Mouse (Mus musculus) T-cell, adult 2 months (primary cell): ENCODE data around the gene Tle4.

ENCODE experiments used
- DNase-seq: peaks from one replicate; pipeline ENCODE4 v3.0.0; 2022; ENCODE audit warnings: low spot score

The Tle4 gene

GRCm38 (mm10) chr19:14520098-14520802 lies 77.6 kb downstream of the Tle4 start:
- no peak for DNase-seq

GRCm38 (mm10) chr19:14519186-14519585 lies 78.7 kb downstream of the Tle4 start:
- DNase-seq, result no peak

- no peak for DNase-seq
Observed at GRCm38 (mm10) chr19:14518438-14519044, 79.3 kb downstream of the Tle4 start.

- DNase-seq, result no peak
Observed at GRCm38 (mm10) chr19:14516420-14516819, 81.4 kb downstream of the Tle4 start.

- no peak for DNase-seq
Observed at GRCm38 (mm10) chr19:14508819-14509218, 89.0 kb downstream of the Tle4 start.

GRCm38 (mm10) chr19:14507911-14508310 lies 89.9 kb downstream of the Tle4 start:
- DNase-seq, result no peak

GRCm38 (mm10) chr19:14506875-14507670 lies 90.8 kb downstream of the Tle4 start:
- DNase-seq, result no peak

GRCm38 (mm10) chr19:14505885-14506548 lies 91.8 kb downstream of the Tle4 start:
- no peak for DNase-seq

- no peak for DNase-seq
Observed at GRCm38 (mm10) chr19:14505401-14505800, 92.5 kb downstream of the Tle4 start.

GRCm38 (mm10) chr19:14503862-14504261 lies 94.0 kb downstream of the Tle4 start:
- peak; percentile 51 for DNase-seq

GRCm38 (mm10) chr19:14502234-14502633 lies 95.6 kb downstream of the Tle4 start:
- DNase-seq, result no peak

- DNase-seq, result no peak
Observed at GRCm38 (mm10) chr19:14499835-14500425, 97.9 kb downstream of the Tle4 start.

- DNase-seq, result no peak
Observed at GRCm38 (mm10) chr19:14493047-14493446, 104.8 kb downstream of the Tle4 start.

GRCm38 (mm10) chr19:14487180-14487579 lies 110.7 kb downstream of the Tle4 start:
- no peak for DNase-seq

GRCm38 (mm10) chr19:14485176-14485575 lies 112.7 kb downstream of the Tle4 start:
- DNase-seq, result no peak

GRCm38 (mm10) chr19:14482562-14483138 lies 115.2 kb downstream of the Tle4 start:
- DNase-seq, result no peak

GRCm38 (mm10) chr19:14481796-14482561 lies 115.9 kb downstream of the Tle4 start:
- DNase-seq, result no peak

GRCm38 (mm10) chr19:14479711-14480110 lies 118.1 kb downstream of the Tle4 start:
- no peak for DNase-seq

GRCm38 (mm10) chr19:14469325-14469724 lies 128.5 kb downstream of the Tle4 start:
- DNase-seq, result no peak

- peak; percentile 9 for DNase-seq
Observed at GRCm38 (mm10) chr19:14468733-14469132, 129.1 kb downstream of the Tle4 start.

GRCm38 (mm10) chr19:14466020-14466419 lies 131.8 kb downstream of the Tle4 start:
- DNase-seq, result peak; percentile 47
